Mouse (Mus musculus) embryonic facial prominence, embryonic 12.5 days (tissue): ENCODE data around the gene Bcr. TPM values are rescaled to one million over a fixed set of nuclear protein-coding genes. Genes with fewer than 3 reads are reported as not detected.
A peak's percentile ranks its signal among the peaks of the same experiment; 100 is the strongest.

Source experiments
- ATAC-seq: fragments of 200-750 bp; cut with Nextera tagmentation; 2 replicates; pipeline ENCODE4 v1.8.0; 2017; ENCODE audit not compliant: insufficient number of reproducible peaks, insufficient read depth, low FRiP score, low TSS enrichment
- H3K27ac ChIP-seq: fragments of 300-500 bp; sonication (generic); 2 replicates; pipeline ENCODE4 v1.5.1; 2016; ENCODE audit warnings: mild to moderate bottlenecking
- H3K27me3 ChIP-seq: fragments of 300-500 bp; sonication (generic); 2 replicates; pipeline ENCODE4 v1.6.1; 2016; ENCODE audit warnings: mild to moderate bottlenecking, moderate library complexity
- H3K36me3 ChIP-seq: fragments of 300-500 bp; sonication (generic); 2 replicates; pipeline ENCODE4 v1.6.1; 2016; ENCODE audit warnings: mild to moderate bottlenecking
- H3K4me1 ChIP-seq: fragments of 300-500 bp; sonication (generic); 2 replicates; pipeline ENCODE4 v1.6.1; 2016
- H3K4me2 ChIP-seq: fragments of 300-500 bp; sonication (generic); replicated peaks from 2 replicates; pipeline ENCODE4 v1.6.1; 2016; ENCODE audit warnings: mild to moderate bottlenecking, moderate library complexity
- H3K4me3 ChIP-seq: fragments of 300-500 bp; sonication (generic); 2 replicates; pipeline ENCODE4 v1.5.1; 2016; ENCODE audit warnings: mild to moderate bottlenecking
- H3K9ac ChIP-seq: fragments of 300-500 bp; sonication (generic); 2 replicates; pipeline ENCODE4 v1.6.1; 2016; ENCODE audit warnings: mild to moderate bottlenecking, moderate library complexity
- H3K9me3 ChIP-seq: fragments of 300-500 bp; sonication (generic); 2 replicates; pipeline ENCODE4 v1.6.1; 2016; ENCODE audit warnings: mild to moderate bottlenecking, moderate library complexity
- WGBS: fragments of 180-500 bp; shearing (Covaris S2); methylation state at CpG from one replicate; pipeline ENCODE4 v1.1.7; 2016; 5-methylcytosine and 5-hydroxymethylcytosine counted together
- polyA plus RNA-seq: library from polyadenylated mRNA; unstranded; fragments of >200 nt; fragmentation: Nextera tagmentation; extraction: Ambion mirVana; gene quantifications from 2 replicates; pipeline ENCODE4 v1.2.1, GENCODE M21; 2016

The Bcr gene
- polyA plus RNA-seq = 9.0 and 10.7 TPM in 2 replicates

GRCm38 (mm10) chr10:75060217-75060842 lies at the start of gene Bcr:
Gene Bcr, plus strand, starts transcription at chr10:75060592.
- peak within 1 kb of the TSS; percentile 89 for H3K4me2 ChIP-seq
- peak; percentile 80 for ATAC-seq
- H3K9me3 ChIP-seq = no peaks in the 10 kb centered on the region
- no peaks in the 10 kb centered on the region for H3K27me3 ChIP-seq
- peak within 1 kb of the TSS; percentile 85 for H3K9ac ChIP-seq
- H3K27ac ChIP-seq = peak within 1 kb of the TSS; percentile 80
- whole genome bisulfite sequencing = 2% methylated on average over 57 of the region's 73 CpGs
- peaks cover 38% of the 10 kb centered on the region for H3K4me1 ChIP-seq
- peak within 1 kb of the TSS; percentile 88 for H3K4me3 ChIP-seq
- 0 out of 2 replicates have a peak, but pooled peaks cover 2% of the 10 kb centered on the region for H3K36me3 ChIP-seq

GRCm38 (mm10) chr10:75010704-75011103 lies 49.7 kb upstream of the Bcr start:
- no peaks in the 10 kb centered on the region for H3K9me3 ChIP-seq
- no peaks in the 10 kb centered on the region for H3K36me3 ChIP-seq
- H3K4me2 ChIP-seq = no peak overlapping the region
- H3K27ac ChIP-seq = no peak overlapping the region
- H3K27me3 ChIP-seq = no peaks in the 10 kb centered on the region
- H3K9ac ChIP-seq = no peak overlapping the region
- WGBS = 87% methylated on average over 15 of the region's 15 CpGs
- no peak for ATAC-seq
- H3K4me3 ChIP-seq = no peak overlapping the region
- H3K4me1 ChIP-seq = peaks cover 5% of the 10 kb centered on the region; the same call in 1 of the 2 replicates

GRCm38 (mm10) chr10:75015465-75015864 lies 44.9 kb upstream of the Bcr start:
- Histone ChIP-seq H3K9ac (no peak overlapping the region), H3K4me2 (no peak overlapping the region), H3K9me3 (no peaks in the 10 kb centered on the region), H3K27ac (no peak overlapping the region), H3K4me3 (no peak overlapping the region), H3K36me3 (no peaks in the 10 kb centered on the region), H3K27me3 (no peaks in the 10 kb centered on the region), H3K4me1 (no peaks in the 10 kb centered on the region)
- no peak for ATAC-seq
- WGBS = 60% methylated on average over 14 of the region's 14 CpGs

GRCm38 (mm10) chr10:75016481-75016880 lies 43.9 kb upstream of the Bcr start:
- H3K9me3 ChIP-seq = no peaks in the 10 kb centered on the region
- no peaks in the 10 kb centered on the region for H3K4me1 ChIP-seq
- no peak overlapping the region for H3K9ac ChIP-seq
- no peak for ATAC-seq
- H3K36me3 ChIP-seq = no peaks in the 10 kb centered on the region
- WGBS = 85% methylated on average over 4 of the region's 4 CpGs
- no peaks in the 10 kb centered on the region for H3K27me3 ChIP-seq
- H3K27ac ChIP-seq = no peak overlapping the region
- no peak overlapping the region for H3K4me3 ChIP-seq
- no peak overlapping the region for H3K4me2 ChIP-seq

- no peak for ATAC-seq
- Histone ChIP-seq H3K27ac (no peak overlapping the region), H3K9ac (no peak overlapping the region), H3K4me3 (no peak overlapping the region), H3K4me2 (no peak overlapping the region), H3K27me3 (no peaks in the 10 kb centered on the region), H3K4me1 (no peaks in the 10 kb centered on the region), H3K9me3 (no peaks in the 10 kb centered on the region), H3K36me3 (no peaks in the 10 kb centered on the region)
- 47% methylated on average over 2 of the region's 2 CpGs for WGBS
These were observed 40.1 kb upstream of the Bcr start for GRCm38 (mm10) chr10:75020271-75020670.

GRCm38 (mm10) chr10:75021138-75021537 lies 39.3 kb upstream of the Bcr start:
- ATAC-seq = no peak
- no peak overlapping the region for H3K4me3 ChIP-seq
- no peak overlapping the region for H3K4me2 ChIP-seq
- no peaks in the 10 kb centered on the region for H3K4me1 ChIP-seq
- WGBS = 15% methylated on average over 6 of the region's 6 CpGs
- H3K27ac ChIP-seq = no peak overlapping the region
- H3K9ac ChIP-seq = no peak overlapping the region
- H3K36me3 ChIP-seq = no peaks in the 10 kb centered on the region
- no peaks in the 10 kb centered on the region for H3K9me3 ChIP-seq
- H3K27me3 ChIP-seq = no peaks in the 10 kb centered on the region

- H3K4me2 ChIP-seq = no peak overlapping the region
- H3K4me1 ChIP-seq = no peaks in the 10 kb centered on the region
- 63% methylated on average over 8 of the region's 8 CpGs for WGBS
- no peak for ATAC-seq
- no peak overlapping the region for H3K9ac ChIP-seq
- no peak overlapping the region for H3K4me3 ChIP-seq
- H3K27ac ChIP-seq = no peak overlapping the region
- H3K27me3 ChIP-seq = no peaks in the 10 kb centered on the region
- H3K36me3 ChIP-seq = no peaks in the 10 kb centered on the region
- no peaks in the 10 kb centered on the region for H3K9me3 ChIP-seq
These were observed 33.9 kb upstream of the Bcr start for GRCm38 (mm10) chr10:75026491-75026890.

- H3K27ac ChIP-seq = no peak overlapping the region
- H3K9ac ChIP-seq = no peak overlapping the region
- no peaks in the 10 kb centered on the region for H3K36me3 ChIP-seq
- H3K4me1 ChIP-seq = peaks cover 11% of the 10 kb centered on the region
- no peaks in the 10 kb centered on the region for H3K9me3 ChIP-seq
- ATAC-seq = no peak
- H3K4me2 ChIP-seq = no peak overlapping the region
- WGBS = 93% methylated on average over 8 of the region's 8 CpGs
- no peak overlapping the region for H3K4me3 ChIP-seq
- H3K27me3 ChIP-seq = no peaks in the 10 kb centered on the region
These were observed 31.6 kb upstream of the Bcr start for GRCm38 (mm10) chr10:75028743-75029142.

GRCm38 (mm10) chr10:75029677-75030076 lies 30.7 kb upstream of the Bcr start:
- Histone ChIP-seq H3K4me3 (no peak overlapping the region), H3K9me3 (no peaks in the 10 kb centered on the region), H3K4me1 (peaks cover 11% of the 10 kb centered on the region), H3K9ac (no peak overlapping the region), H3K27me3 (no peaks in the 10 kb centered on the region), H3K4me2 (no peak overlapping the region), H3K27ac (no peak overlapping the region), H3K36me3 (no peaks in the 10 kb centered on the region)
- ATAC-seq = no peak
- WGBS = 94% methylated on average over 3 of the region's 3 CpGs

- Histone ChIP-seq H3K36me3 (no peaks in the 10 kb centered on the region), H3K4me1 (peaks cover 11% of the 10 kb centered on the region), H3K4me2 (no peak overlapping the region), H3K4me3 (no peak overlapping the region), H3K9me3 (no peaks in the 10 kb centered on the region), H3K27ac (no peak overlapping the region), H3K9ac (no peak overlapping the region), H3K27me3 (no peaks in the 10 kb centered on the region)
- 85% methylated on average over 3 of the region's 3 CpGs for WGBS
- no peak for ATAC-seq
These were observed 30.2 kb upstream of the Bcr start for GRCm38 (mm10) chr10:75030234-75030633.

GRCm38 (mm10) chr10:75031345-75032114 lies 28.9 kb upstream of the Bcr start:
- WGBS = 74% methylated on average over 5 of the region's 5 CpGs
- Histone ChIP-seq H3K27me3 (no peaks in the 10 kb centered on the region), H3K9me3 (no peaks in the 10 kb centered on the region), H3K9ac (no peak overlapping the region), H3K36me3 (no peaks in the 10 kb centered on the region), H3K4me1 (peaks cover 18% of the 10 kb centered on the region), H3K27ac (no peak overlapping the region), H3K4me2 (no peak overlapping the region), H3K4me3 (no peak overlapping the region)
- ATAC-seq = no peak

GRCm38 (mm10) chr10:75032395-75032794 lies 28.0 kb upstream of the Bcr start, which contains the start of gene Rsph14:
Gene Rsph14, minus strand, starts transcription at chr10:75032586.
- Histone ChIP-seq H3K4me2 (peak within 1 kb of the TSS; percentile 32; the same call in 1 of the 2 replicates), H3K4me3 (no peak within 1 kb of the TSS), H3K9ac (no peak within 1 kb of the TSS), H3K27me3 (no peaks in the 10 kb centered on the region), H3K36me3 (no peaks in the 10 kb centered on the region), H3K27ac (no peak within 1 kb of the TSS), H3K9me3 (no peaks in the 10 kb centered on the region), H3K4me1 (peaks cover 20% of the 10 kb centered on the region)
- 16% methylated on average over 10 of the region's 10 CpGs for WGBS
- ATAC-seq = no peak
